Mouse (Mus musculus): ENCODE data around the gene Tctex1d4. TPM values are rescaled to one million over a fixed set of nuclear protein-coding genes. Genes with fewer than 3 reads are reported as not detected.
A peak's percentile ranks its signal among the peaks of the same experiment; 100 is the strongest.

Tctex1d4 gene
- polyA plus RNA-seq, 1 experiment: 12.1 TPM

GRCm38 (mm10) chr4:117125348-117125909 lies 1.2 kb upstream of the Tctex1d4 start, which contains the start of gene Btbd19:
Gene Btbd19, minus strand, starts transcription at chr4:117125725.
- Histone ChIP-seq H3K4me3 (replicated peaks) (peak within 1 kb of the TSS; percentile 91), H3K4me1 (peaks cover 94% of the 10 kb centered on the region), H3K9me3 (no peaks in the 10 kb centered on the region), H3K36me3 (replicated peaks; ENCODE audit: low read length) (peaks cover 44% of the 10 kb centered on the region), H3K27me3 (replicated peaks) (no peaks in the 10 kb centered on the region)
- TF ChIP-seq FLI1 (IDR thresholded peaks at IDR 0.05; ENCODE audit: low read length) (no peak), GATA1 (IDR thresholded peaks at IDR 0.05; ENCODE audit: borderline replicate concordance, low read length) (no peak)

- H3K4me1 ChIP-seq: peaks cover 96% of the 10 kb centered on the region
- no peaks in the 10 kb centered on the region for H3K27me3 ChIP-seq (replicated peaks)
- peak overlapping the region; percentile 91 for H3K4me3 ChIP-seq (replicated peaks)
- peaks cover 51% of the 10 kb centered on the region for H3K36me3 ChIP-seq (replicated peaks; ENCODE audit: low read length)
- no peaks in the 10 kb centered on the region for H3K9me3 ChIP-seq
- TF ChIP-seq FLI1 (IDR thresholded peaks at IDR 0.05; ENCODE audit: low read length) (no peak), GATA1 (IDR thresholded peaks at IDR 0.05; ENCODE audit: borderline replicate concordance, low read length) (no peak)
Measured at GRCm38 (mm10) chr4:117125910-117126674, 502 bp upstream of the Tctex1d4 start.

GRCm38 (mm10) chr4:117127991-117128686 lies 1.5 kb downstream of the Tctex1d4 start:
- H3K4me3 ChIP-seq (replicated peaks): peak overlapping the region; percentile 31
- TF ChIP-seq FLI1 (IDR thresholded peaks at IDR 0.05; ENCODE audit: low read length): no peak
- TF ChIP-seq GATA1 (IDR thresholded peaks at IDR 0.05; ENCODE audit: borderline replicate concordance, low read length): no peak
- H3K9me3 ChIP-seq: no peaks in the 10 kb centered on the region
- peaks cover 63% of the 10 kb centered on the region for H3K36me3 ChIP-seq (replicated peaks; ENCODE audit: low read length)
- peaks cover 96% of the 10 kb centered on the region for H3K4me1 ChIP-seq
- no peaks in the 10 kb centered on the region for H3K27me3 ChIP-seq (replicated peaks)

GRCm38 (mm10) chr4:117130790-117131189 lies 4.2 kb downstream of the Tctex1d4 start:
- TF ChIP-seq GATA1 (IDR thresholded peaks at IDR 0.05; ENCODE audit: borderline replicate concordance, low read length) (no peak), FLI1 (IDR thresholded peaks at IDR 0.05; ENCODE audit: low read length) (no peak)
- Histone ChIP-seq H3K36me3 (replicated peaks; ENCODE audit: low read length) (peaks cover 63% of the 10 kb centered on the region), H3K27me3 (replicated peaks) (no peaks in the 10 kb centered on the region), H3K4me1 (peaks cover 93% of the 10 kb centered on the region), H3K4me3 (replicated peaks) (no peak overlapping the region), H3K9me3 (no peaks in the 10 kb centered on the region)

- H3K36me3 ChIP-seq (replicated peaks; ENCODE audit: low read length): peaks cover 63% of the 10 kb centered on the region
- H3K27me3 ChIP-seq (replicated peaks): no peaks in the 10 kb centered on the region
- no peaks in the 10 kb centered on the region for H3K9me3 ChIP-seq
- no peak overlapping the region for H3K4me3 ChIP-seq (replicated peaks)
- peaks cover 93% of the 10 kb centered on the region for H3K4me1 ChIP-seq
- TF ChIP-seq GATA1 (IDR thresholded peaks at IDR 0.05; ENCODE audit: borderline replicate concordance, low read length) (no peak), FLI1 (IDR thresholded peaks at IDR 0.05; ENCODE audit: low read length) (no peak)
Measured at GRCm38 (mm10) chr4:117131198-117131597, 4.6 kb downstream of the Tctex1d4 start.

GRCm38 (mm10) chr4:117131890-117132793 lies 5.5 kb downstream of the Tctex1d4 start:
- Histone ChIP-seq H3K4me3 (replicated peaks) (peak overlapping the region; percentile 96), H3K4me1 (peaks cover 90% of the 10 kb centered on the region), H3K36me3 (replicated peaks; ENCODE audit: low read length) (peaks cover 56% of the 10 kb centered on the region), H3K9me3 (no peaks in the 10 kb centered on the region), H3K27me3 (replicated peaks) (no peaks in the 10 kb centered on the region)
- TF ChIP-seq GATA1 (IDR thresholded peaks at IDR 0.05; ENCODE audit: borderline replicate concordance, low read length) (no peak), FLI1 (IDR thresholded peaks at IDR 0.05; ENCODE audit: low read length) (no peak)

- no peaks in the 10 kb centered on the region for H3K27me3 ChIP-seq (replicated peaks)
- H3K9me3 ChIP-seq: no peaks in the 10 kb centered on the region
- H3K36me3 ChIP-seq (replicated peaks; ENCODE audit: low read length): peaks cover 51% of the 10 kb centered on the region
- peak overlapping the region; percentile 96 for H3K4me3 ChIP-seq (replicated peaks)
- TF ChIP-seq GATA1 (IDR thresholded peaks at IDR 0.05; ENCODE audit: borderline replicate concordance, low read length) (no peak), FLI1 (IDR thresholded peaks at IDR 0.05; ENCODE audit: low read length) (no peak)
- H3K4me1 ChIP-seq: peaks cover 83% of the 10 kb centered on the region
Measured at GRCm38 (mm10) chr4:117132794-117133143, 6.2 kb downstream of the Tctex1d4 start.

GRCm38 (mm10) chr4:117133366-117133796 lies 6.8 kb downstream of the Tctex1d4 start:
- no peak for TF ChIP-seq GATA1 (IDR thresholded peaks at IDR 0.05; ENCODE audit: borderline replicate concordance, low read length)
- no peak for TF ChIP-seq FLI1 (IDR thresholded peaks at IDR 0.05; ENCODE audit: low read length)
- Histone ChIP-seq H3K36me3 (replicated peaks; ENCODE audit: low read length) (peaks cover 45% of the 10 kb centered on the region), H3K4me1 (peaks cover 81% of the 10 kb centered on the region), H3K9me3 (no peaks in the 10 kb centered on the region), H3K27me3 (replicated peaks) (no peaks in the 10 kb centered on the region), H3K4me3 (replicated peaks) (peak overlapping the region; percentile 96)

Measured in megakaryocyte, embryonic 14.5 days (primary cell).